Mouse (Mus musculus) fat pad, adult 2 months (tissue): ENCODE measurements around the gene Arhgef19.

Source experiments
- DNase-seq: peaks from one replicate; pipeline ENCODE4 v3.0.0-alpha.2; 2011; ENCODE audit warnings: low read depth, low spot score; ENCODE audit errors: extremely low read depth

Gene Arhgef19

DNA sequence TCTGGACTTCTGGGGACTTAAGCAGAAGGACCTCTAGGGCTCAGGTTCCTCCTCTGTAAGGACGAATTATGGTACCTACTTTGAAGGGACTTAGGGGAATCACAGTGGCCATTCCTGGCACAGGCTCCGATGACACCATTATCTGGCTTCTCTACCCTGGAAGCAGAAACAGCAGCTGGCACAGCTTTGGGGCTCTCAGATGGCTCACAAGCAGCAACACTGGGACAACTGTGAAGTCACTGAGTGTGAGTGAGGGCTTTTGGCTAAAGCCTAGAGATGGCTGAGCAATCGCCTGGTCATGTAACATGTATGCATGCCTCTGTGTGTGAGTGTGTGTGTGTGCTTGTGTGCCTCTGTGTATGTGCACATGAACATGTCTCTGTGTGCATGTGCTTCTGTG lies 2.4 kb upstream of the Arhgef19 start:
- no peak for DNase-seq

GRCm38 (mm10) chr4:141238492-141239387 lies 559 bp upstream of the Arhgef19 start:
- DNase-seq = no peak

GRCm38 (mm10) chr4:141240617-141241016 lies 1.3 kb downstream of the Arhgef19 start:
- DNase-seq = peak; percentile 74

DNA sequence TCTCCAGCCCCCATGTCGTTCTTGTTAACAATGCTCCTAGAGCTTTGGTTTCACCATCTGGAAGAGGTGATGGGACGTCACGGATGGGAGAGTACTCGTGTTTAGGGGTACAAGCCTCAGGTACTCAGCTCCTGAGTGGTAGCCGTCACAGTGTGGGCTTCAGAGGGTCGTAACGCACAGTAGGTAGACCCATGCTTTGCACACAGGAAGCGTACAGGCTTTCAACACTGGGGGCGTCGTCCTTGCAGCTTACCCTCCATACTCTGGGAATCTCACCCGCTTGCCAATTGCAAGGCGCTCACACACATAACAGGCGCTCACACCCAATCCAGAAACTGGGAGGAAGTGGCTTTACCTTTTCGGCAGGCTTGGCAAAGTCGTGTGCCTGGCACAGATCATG lies 2.6 kb downstream of the Arhgef19 start:
- DNase-seq = no peak

DNA sequence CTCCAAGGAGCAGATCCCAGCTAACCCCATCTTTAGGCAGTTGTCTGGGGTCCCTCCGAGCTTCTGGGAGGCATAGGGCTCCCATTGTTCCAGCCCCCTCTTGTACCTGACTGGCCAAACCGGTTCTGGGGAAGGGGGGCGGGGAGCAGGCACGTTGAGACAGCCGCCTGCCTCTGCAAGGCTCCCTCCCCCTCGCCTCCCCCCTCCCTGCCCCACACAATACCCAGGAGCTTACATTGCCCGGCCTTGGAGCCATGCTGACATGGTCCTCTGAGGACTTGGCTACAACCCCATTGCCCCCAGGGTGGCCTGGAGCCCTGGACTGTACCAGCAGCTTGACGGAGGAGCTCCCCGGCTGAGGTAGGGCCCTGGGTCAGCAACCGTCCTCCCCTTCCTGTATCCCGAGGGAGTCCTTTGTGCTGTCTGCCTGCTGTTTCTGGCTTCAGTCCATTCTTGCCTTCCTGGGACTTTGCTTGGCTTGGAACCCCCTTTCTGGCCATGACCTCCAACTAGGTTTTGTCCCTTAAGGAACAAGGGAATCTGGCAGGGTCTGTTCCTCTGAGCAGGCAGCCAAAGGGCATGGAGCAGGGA lies 3.4 kb downstream of the Arhgef19 start:
- peak; percentile 55 for DNase-seq

DNA sequence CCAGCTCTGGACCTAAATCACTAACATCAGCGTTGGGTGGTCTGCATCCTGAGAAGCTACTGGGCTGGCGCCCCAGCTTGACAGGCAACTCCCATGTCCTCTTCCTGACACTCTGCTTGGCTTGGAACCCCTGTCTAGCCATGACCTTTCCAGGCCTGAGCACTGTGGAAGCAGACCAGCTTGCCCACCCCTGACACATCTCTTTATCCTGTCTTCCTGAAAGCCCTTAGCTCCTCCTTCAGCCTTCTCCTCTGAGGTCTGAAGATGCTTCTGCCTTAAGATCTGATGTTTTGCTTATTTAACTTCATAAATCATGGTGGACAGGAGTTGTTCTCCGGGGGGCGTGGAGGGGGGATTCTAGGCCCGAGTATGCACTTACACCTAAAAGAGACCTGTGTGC lies 4.3 kb downstream of the Arhgef19 start:
- DNase-seq = no peak

DNA sequence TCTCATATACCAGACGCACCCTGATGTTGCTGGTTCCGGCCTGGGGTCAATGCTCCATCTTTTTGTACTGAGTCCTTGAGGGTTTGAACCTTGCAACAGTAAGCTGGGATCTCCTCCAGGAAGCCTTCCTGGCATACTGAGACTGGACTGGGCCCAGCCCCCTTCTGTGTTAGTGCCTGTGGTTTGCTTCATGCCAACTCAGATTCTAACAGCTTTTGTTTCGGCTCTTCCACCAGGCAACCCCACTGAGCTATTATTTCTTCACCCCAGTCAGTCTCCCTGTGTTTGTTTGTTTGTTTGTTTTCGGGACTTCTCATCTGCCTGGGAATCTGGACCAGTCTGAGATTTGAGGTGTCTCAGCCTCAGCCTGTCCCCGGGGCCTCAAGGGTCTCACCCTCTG lies 5.1 kb downstream of the Arhgef19 start:
- no peak for DNase-seq

- no peak for DNase-seq
These were observed 5.7 kb downstream of the Arhgef19 start for GRCm38 (mm10) chr4:141244931-141245425.

- no peak for DNase-seq
These were observed 7.0 kb downstream of the Arhgef19 start for GRCm38 (mm10) chr4:141246089-141246997.

- DNase-seq = no peak
These were observed 7.7 kb downstream of the Arhgef19 start for GRCm38 (mm10) chr4:141246998-141247350.

DNA sequence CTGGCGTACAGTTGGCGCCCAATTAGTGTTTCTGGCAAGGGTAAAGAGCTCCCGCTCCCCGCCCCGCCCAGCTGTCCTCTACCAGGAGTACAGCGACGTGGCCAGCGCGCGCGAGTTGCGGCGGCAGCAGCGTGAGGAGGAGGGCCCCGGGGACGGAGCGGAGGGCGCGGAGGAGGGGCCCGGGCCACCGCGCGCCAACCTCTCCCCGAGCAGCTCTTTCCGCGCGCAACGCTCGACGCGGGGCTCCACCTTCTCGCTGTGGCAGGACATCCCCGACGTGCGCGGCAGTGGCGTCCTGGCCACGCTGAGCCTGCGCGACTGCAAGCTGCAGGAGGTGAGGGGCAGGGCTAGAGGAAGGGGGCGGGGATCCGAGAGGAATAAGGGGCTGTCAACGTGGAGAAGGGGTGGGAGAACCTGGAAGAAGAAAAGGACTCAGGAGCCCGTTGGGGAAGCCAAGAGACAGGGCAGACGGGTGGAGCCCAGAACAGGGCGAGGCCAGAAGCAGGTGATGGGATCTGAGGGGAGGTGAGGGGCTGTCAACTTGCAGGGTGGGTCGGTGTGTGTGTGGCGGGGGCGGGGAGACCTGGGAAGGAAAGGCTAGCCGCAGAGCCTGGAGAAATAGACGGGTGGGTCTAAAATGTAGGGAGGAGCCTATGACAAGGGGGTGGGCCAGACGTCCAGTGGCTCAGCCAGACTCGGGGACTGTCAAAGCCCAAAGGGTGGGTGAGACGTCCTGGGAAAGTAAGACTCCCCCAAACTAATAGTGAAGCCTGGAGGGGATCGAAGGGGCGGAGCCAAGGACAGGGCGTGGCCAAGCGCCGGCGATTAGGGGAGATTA lies 8.7 kb downstream of the Arhgef19 start:
- no peak for DNase-seq

DNA sequence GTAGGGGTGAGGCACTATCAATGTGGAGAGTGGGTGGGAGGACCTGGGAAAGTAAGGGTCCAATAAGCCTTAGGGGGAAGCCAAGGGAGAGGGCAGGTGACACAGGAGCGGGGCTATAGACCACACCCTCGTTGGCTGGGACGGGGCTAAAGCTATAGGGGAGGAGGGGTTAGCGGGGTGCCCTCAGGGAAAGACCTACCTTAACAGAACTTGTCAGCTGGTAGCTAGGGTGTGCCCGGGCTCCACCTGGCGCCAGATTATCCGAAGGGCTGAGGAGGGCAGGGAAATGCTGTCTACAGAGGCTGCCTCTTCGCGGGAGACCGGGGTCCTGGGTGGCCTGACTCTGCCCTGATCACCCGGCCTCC lies 9.3 kb downstream of the Arhgef19 start:
- no peak for DNase-seq

DNA sequence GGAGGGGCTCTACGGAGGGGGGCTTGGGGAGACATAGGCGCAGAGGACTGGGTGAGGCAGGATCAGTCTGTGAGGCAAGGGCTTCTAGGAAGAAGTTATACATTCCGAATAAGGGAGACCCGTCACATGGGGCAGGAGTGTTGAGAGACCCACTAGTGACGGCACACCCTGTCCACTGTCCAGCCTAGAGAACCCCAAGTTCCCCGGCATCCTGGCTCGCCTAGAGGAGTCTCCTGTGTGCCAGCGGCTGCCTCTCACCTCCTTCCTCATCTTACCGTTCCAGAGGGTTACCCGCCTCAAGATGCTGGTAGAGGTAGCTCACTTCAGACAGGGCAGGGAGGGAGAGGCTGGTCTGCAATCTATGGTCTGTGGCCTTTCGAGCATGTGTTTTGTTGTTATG lies 10.1 kb downstream of the Arhgef19 start:
- no peak for DNase-seq

DNA sequence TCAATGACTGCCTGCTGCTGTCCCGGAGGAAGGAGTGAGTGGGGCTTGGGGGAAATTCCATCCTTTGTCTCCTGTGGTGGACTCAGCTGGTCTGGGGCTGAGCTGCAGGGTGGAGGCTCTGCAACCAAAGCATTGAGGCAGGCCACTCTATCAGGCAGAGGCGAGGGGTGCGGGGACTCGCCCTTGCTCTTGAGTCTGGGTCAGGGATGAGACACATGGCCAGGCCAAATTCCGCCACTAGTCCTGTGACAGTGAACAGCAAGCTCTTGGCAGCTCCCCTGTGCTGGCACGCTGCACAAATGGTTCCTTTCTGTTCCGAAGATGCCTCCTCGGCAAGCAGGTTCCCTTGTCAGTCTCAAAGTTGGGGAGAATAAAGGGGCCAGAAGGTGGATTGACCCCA lies 11.8 kb downstream of the Arhgef19 start:
- DNase-seq = no peak

DNA sequence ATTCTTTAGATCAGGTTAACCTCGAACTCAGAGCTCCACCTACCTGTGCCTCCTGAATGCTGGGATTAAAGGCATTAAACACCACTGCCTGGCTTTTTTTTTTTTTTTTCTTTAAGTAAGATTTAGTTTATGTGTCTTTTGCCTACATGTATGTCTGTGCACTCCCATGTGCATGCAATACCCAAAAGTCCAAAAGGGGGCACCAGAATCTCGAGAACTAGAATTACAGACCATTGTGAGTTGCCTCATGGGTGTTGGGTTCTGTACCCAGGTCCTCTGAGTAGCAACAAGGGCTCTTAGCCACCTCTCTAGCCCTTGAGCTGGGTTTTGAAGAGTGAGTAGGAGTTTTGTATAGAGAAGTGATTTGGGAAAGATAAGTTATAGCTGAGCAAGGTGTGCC lies 13.3 kb downstream of the Arhgef19 start:
- no peak for DNase-seq

DNA sequence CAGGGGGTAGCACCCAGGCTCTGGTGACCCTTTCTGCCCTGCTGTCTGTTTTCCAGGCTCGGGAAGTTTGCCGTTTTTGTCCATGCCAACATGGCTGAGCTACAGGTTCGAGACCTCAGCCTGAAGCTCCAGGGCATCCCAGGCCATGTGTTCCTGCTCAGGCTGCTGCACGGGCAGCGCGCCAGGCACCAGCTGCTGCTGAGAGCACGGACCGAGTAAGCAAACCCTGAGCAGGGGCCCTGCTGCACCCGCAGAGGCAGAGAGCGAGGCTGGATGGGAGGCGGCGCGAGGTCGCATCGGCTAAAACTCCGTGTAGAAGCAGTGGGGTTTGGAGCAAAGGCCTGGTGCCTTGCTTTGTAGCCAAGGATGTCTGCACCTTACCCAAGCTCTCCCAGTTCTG lies 14.9 kb downstream of the Arhgef19 start:
- no peak for DNase-seq

GRCm38 (mm10) chr4:141257440-141257839 lies 18.1 kb downstream of the Arhgef19 start:
- no peak for DNase-seq

- no peak for DNase-seq
These were observed 20.1 kb downstream of the Arhgef19 start for GRCm38 (mm10) chr4:141259413-141259812.

DNA sequence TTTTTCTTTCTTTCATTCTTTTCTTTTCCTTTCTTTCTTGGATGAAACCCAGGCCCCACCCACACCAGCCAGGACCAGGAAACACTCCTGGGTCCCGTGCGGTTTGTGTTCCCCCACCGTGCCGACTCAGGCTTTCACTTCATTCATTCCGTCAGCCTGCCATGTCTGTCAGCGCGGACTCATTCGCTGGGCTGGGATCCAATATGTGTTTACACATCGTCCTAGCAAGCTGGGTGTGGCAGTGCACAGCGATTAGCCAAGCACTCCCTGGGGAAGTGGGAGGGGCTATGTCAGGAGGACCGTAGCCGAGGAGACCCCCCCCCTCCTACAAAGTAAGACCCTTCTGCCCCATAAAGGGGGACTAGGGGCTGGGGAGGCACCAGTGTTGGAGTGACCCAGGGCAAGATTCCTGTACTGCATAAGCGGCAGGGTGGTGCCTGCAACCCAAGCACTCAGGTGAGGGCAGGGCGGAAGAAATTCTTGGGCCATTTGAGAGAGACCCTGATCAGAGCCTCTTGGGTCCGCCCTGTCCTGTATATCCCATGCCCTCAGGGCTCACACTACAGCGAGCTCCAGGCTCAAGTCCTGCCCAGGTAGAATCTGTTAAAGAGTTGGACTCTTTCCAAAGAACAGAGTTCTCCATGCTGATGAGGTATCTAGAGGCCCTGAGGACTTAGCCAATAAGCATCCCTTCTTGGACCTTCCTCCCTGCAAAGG lies 20.9 kb downstream of the Arhgef19 start:
- no peak for DNase-seq
